In genomic region chr17:49399605-49400004, GRCm38 (mm10) we compare ENCODE assay signal across 9 mouse cellular contexts.
"Had no signal": no experiment of that assay in that cellular context is flagged by ENCODE, and none has a peak within 500 bp of the region (broad histone marks: within the 10 kb centered on the region; RNA-seq: fewer than 3 reads in every experiment).

No protein-coding gene starts in this region.

- H3K9me3 ChIP-seq: kidney, embryonic 15.5 days; limb, embryonic 12.5 days; limb, embryonic 15.5 days; liver, embryonic 15.5 days; neural tube, embryonic 13.5 days had no signal

- H3K9ac ChIP-seq: kidney, embryonic 15.5 days; limb, embryonic 12.5 days; limb, embryonic 15.5 days; liver, embryonic 15.5 days; neural tube, embryonic 13.5 days had no signal

- H3K4me1 ChIP-seq: kidney, embryonic 15.5 days; limb, embryonic 12.5 days; limb, embryonic 15.5 days; liver, embryonic 15.5 days; neural tube, embryonic 13.5 days had no signal

- H3K27ac ChIP-seq: kidney, embryonic 15.5 days; limb, embryonic 12.5 days; limb, embryonic 15.5 days; liver, embryonic 15.5 days; macrophage; neural tube, embryonic 13.5 days; stomach, postnatal 0 days had no signal

- H3K4me2 ChIP-seq: kidney, embryonic 15.5 days; limb, embryonic 12.5 days; limb, embryonic 15.5 days; liver, embryonic 11.5 days; liver, embryonic 15.5 days; neural tube, embryonic 13.5 days had no signal

- H3K36me3 ChIP-seq: kidney, embryonic 15.5 days; limb, embryonic 12.5 days; limb, embryonic 15.5 days; liver, embryonic 15.5 days; neural tube, embryonic 13.5 days had no signal

- H3K4me3 ChIP-seq: kidney, embryonic 15.5 days; limb, embryonic 12.5 days; limb, embryonic 15.5 days; liver, embryonic 15.5 days; myocyte; neural tube, embryonic 13.5 days had no signal

- H3K27me3 ChIP-seq: kidney, embryonic 15.5 days; limb, embryonic 12.5 days; limb, embryonic 15.5 days; liver, embryonic 15.5 days; neural tube, embryonic 13.5 days had no signal
